Mouse (Mus musculus): ENCODE data around the gene Zcchc9. TPM values are rescaled to one million over a fixed set of nuclear protein-coding genes. Genes with fewer than 3 reads are reported as not detected.
"Not testable (repeated sequence)": the region's sequence is repeated elsewhere in the genome, so short reads cannot be mapped to it uniquely, and the experiment has no call there.

Gene Zcchc9
- total RNA-seq, 2 experiments from 2014 or later: 45.3 to 51.3 TPM

DNA sequence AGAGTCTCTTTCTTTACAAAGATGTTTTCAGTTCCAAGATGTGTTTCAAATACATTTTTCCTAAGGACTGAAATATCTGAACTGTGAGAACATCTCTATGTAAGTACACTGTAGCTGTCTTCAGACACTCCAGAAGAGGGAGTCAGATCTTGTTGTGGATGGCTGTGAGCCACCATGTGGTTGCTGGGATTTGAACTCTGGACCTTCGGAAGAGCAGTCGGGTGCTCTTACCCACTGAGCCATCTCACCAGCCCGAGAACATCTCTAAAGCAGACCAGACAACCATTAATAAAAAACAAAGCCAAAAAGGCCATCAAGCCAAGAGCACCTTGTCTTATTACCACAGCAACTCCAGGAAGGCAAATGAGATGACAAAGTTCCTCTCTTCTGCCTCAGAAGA, 43.9 kb downstream of the Zcchc9 start:
- ATAC-seq (ENCODE audit: poor library complexity, severe bottlenecking): not testable (repeated sequence)

DNA sequence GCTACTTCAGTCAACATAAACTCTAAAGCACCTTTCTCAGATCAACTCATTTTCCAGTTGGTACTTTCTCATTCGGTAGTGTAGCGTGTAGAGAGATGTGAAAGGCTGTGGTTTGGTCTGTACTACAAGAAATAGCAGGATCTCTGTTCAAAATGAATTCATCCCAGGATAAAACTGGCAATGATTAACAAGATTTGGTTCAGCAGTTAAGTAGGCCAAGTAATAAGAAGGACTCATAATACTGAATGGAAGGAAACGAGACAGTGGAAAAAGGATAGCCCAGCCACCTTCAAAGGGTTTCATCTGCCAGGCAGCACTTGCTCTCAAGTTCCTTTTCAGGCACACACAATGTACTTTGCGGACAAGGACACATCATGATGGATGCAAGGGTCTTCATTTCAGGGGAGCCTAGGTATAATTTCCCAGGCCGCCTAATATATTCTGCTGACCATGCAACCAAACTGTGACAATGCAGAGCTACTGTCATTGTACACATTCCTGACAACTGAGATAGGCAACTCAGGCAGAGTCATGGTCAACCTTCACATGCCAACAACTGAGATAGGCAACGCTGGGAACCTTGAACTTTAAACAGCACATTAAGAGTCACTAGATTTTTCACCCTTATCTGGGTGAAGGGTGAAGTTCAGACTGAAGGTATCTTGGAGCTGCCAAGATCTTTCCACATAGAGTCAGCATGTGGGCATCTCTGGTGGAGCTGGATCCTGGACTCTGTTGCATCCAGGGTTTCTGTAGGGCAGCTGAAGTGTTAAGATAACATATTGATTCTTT, 45.7 kb downstream of the Zcchc9 start:
- ATAC-seq (ENCODE audit: poor library complexity, severe bottlenecking): no peak

DNA sequence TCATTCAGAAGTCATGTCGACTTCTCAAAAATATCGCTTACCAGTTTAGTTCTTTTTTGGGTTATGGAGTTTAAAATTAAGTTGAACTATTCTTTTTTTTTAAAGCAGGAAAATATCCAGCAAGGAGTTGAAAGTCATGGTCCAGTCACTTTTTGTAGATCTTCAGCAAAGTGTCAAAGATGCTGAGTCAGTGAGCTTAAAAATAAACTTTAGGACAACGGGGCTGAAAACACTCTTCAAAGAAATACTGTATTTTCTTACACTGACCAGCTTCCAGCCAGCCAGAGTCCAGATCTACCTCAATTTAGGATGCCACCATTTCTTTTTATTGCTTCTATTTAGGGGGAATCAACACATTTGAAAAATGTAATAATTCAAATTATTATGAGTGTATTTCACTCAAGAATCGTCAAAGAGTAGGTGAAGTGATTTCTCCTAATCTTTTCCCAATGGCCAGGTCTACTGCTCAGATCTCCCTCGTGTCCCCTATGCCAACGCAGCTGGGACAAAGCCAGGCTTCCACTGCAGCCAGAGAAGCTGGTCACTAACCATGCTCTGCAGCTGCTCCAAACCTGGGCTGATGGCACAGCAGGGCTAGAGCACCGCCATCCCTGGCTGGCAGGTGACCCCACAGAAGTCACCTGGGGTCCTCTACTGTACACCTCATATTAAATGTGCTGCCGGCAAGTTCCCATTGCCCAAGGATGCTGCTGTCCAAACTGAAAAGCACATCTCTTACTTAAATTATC, 47.0 kb downstream of the Zcchc9 start:
- ATAC-seq (ENCODE audit: poor library complexity, severe bottlenecking): no peak

DNA sequence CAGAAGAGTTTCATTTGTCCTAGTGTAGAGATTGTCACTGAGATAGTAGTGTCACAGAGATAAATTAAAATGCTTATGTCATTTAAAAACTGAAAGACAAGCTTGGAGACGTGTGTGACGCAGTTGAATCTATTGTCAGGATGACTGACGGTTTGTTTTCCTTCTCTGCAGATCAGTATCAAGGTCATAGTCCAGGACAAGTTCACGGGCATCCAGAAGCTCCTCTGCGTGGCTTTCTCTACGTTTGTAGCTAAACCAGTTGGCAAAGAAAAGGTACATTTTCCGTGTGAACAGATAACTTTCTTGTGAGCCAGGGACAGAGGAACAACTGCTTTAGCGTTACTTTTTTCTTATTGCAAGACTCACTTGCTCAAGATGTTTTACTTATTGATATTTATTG, 47.7 kb downstream of the Zcchc9 start:
- ATAC-seq (ENCODE audit: poor library complexity, severe bottlenecking): no peak

DNA sequence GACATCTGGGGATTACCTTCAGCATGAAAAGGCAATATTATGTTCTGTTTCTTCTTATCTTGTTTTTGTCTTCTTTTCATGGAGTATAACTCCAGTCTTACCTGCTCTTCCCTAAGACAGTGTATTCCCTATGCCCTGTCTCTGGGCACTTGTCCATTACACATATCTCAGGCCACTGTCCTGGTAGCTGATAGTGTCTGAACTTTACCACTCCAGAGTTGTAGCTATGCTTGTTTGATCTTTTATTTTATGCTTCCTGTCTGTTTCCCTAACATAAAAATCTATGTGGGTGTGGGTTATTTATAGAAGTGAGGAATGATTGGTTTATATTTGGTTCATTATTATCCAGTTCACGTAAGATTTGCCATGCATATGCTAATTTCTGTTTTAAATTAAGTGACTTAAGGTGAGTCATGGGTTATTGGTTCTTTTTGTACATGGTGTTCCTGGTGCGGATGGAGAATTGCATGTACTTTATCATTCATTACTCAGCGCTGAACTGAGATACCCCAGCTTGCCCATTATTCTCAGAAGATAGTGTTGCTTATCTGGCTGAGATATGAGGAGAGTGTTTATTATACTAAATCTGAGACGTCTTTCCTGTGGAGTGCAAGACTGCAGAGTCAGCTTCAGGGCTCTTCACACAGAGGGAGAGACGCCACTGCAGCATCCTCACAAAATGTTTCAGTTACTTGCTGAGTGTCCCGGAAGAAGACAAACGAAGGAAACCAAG, 49.0 kb downstream of the Zcchc9 start:
- no peak for ATAC-seq (ENCODE audit: poor library complexity, severe bottlenecking)

DNA sequence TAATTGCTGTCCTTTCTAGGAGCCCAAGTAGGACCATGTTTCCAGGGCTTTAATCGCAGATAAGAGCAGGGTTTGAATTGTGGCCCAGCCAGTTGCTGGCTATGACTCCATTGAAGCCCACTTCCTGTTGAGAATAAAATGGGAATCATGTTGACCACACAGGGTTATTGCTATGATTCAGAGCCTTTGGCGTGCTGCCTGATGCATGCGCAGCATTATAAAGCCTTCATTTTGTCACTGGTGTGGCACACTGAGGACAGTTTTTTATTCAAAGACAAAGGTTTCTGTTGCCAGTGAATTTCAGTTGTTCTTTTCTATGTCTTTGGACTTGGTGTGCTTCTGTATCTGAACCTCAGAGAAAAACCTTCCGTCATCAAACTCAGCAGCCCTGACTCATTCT, 51.3 kb downstream of the Zcchc9 start:
- ATAC-seq (ENCODE audit: poor library complexity, severe bottlenecking): no peak

DNA sequence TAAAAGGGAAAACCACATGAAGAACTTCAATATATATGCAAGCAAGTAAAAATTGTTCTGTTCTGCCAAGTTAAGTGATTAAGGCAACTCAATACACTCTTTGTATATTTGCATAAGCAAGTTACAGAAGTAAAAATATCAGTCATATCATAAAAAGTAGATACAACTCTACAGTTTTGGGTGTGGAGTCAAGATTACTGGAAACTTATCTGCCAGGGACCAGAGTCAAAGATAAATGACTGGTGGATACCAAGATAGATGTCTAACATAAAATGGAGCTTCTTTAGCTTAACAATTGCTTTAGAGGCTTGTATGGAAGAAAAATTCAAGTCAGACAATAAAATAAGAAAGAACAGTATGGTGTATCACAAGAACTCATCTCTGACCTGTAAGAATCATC, 52.7 kb downstream of the Zcchc9 start:
- ATAC-seq (ENCODE audit: poor library complexity, severe bottlenecking): no peak

DNA sequence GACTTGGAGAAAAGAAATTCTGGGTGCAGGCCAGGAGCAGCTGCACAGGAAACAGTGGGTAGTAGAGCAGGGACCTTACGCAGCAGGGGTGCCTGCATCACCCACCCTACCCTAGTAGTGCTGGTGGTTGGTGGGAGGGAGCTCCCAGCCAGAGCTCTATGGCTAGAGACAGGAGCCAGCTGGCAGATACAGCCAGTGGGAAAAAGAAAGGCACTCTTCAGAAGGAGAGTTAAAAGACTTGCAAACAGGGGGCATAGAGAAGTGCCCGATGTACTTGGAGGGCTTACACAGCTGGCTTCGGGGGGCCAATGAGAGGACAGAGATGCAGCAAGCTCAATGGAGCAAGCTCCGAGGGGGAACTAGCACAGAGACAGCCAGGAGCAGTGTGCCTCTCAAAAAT, 53.8 kb downstream of the Zcchc9 start:
- ATAC-seq (ENCODE audit: poor library complexity, severe bottlenecking): no peak

DNA sequence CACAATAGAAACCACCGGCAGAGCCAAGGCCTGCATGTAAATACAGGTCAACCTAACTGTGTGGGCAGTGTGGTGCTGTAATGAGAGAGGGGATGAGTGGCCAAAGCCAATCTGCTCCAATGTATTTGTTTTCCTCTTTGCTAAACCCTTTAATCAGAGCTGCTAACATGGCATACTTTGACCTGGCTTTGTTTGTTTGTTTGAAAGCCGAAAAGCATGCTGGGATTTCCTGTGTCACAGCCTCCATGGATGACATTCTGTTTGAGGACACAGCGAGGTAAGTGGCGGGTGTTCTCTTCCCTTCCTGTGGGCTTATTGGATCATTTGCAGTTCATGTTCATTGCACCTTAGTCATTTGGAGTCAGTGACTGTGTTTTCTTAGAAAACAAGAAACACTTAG, 57.5 kb downstream of the Zcchc9 start:
- no peak for ATAC-seq (ENCODE audit: poor library complexity, severe bottlenecking)

DNA sequence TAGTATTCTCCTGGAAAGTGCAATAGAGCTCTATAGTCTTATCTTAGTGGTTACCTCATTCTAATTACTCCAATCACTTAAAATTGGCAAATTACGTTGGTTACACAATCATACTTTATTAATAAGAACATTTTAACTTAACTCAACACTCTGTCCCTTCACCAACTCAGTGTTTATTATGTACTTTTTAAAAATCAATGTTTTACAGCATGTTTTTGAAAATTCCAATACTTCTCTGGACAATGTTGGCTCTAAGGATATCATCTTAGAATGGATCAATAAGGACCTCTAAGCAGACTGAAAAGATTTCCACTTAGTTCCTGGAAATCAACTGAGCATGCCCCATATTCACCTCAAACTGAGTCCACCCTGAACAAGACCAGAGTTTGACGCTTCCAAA, 59.1 kb downstream of the Zcchc9 start:
- ATAC-seq (ENCODE audit: poor library complexity, severe bottlenecking): no peak

Other genes with a start within 250 kb of the Zcchc9 start
- gene Acot12, start 66.2 kb downstream of the Zcchc9 start, total RNA-seq (2015): not detected in 2 replicates
- not detected in 2 replicates for gene Acot12, start 66.2 kb downstream of the Zcchc9 start, total RNA-seq (2017)
- not detected in 2 replicates for gene Ckmt2, start 69.2 kb upstream of the Zcchc9 start, total RNA-seq (2015)
- gene Ckmt2, start 69.2 kb upstream of the Zcchc9 start, total RNA-seq (2017): not detected in 2 replicates